Mouse (Mus musculus): ENCODE results near the gene Zdhhc23.

- no peak for TF ChIP-seq CTCF (IDR thresholded peaks at IDR 0.05; ENCODE audit: extremely low read depth, insufficient read depth, insufficient read length, insufficient replicate concordance)
- no peak for TF ChIP-seq POLR2A (IDR thresholded peaks at IDR 0.05; ENCODE audit: low read depth, low read length)
These were observed 47.2 kb upstream of the Zdhhc23 start for GRCm38 (mm10) chr16:44026822-44027221.
